Mouse (Mus musculus): ENCODE data around the gene Rac2.

DNA sequence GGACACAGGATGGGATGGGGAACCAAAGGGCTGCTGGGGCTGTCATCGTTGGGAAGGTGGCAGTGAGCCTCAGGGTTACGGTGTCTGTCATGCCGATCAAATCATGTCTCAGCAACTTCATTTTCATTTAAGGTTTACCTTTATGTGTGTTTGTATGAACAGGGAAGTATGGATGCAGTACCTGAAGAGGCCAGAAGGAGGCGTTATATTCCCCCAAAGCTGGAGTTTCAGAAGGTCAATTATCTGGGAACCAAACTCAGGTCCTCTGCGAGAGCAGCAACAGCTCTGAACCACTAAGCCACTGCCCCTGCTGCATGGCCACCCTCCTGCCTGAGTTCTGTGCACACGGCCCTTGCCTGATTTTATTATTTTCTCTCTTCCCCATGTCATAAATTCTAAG lies 18.2 kb upstream of the Rac2 start:
- TF ChIP-seq GATA1 (IDR thresholded peaks at IDR 0.05; ENCODE audit: low read length) (no peak), TAL1 (IDR thresholded peaks at IDR 0.05; ENCODE audit: low read length) (no peak)

Data from erythroblast, embryonic 14.5 days (primary cell).